Mouse (Mus musculus) c-Kit-positive CD71-positive TER-119-negative erythroid progenitor cells, embryonic 14.5 days (primary cell): ENCODE measurements around the gene Riox2.

Source experiments
- DNase-seq: peaks from one replicate; pipeline ENCODE4 v3.0.0-alpha.2; 2013; ENCODE audit warnings: low read depth

The Riox2 gene

DNA sequence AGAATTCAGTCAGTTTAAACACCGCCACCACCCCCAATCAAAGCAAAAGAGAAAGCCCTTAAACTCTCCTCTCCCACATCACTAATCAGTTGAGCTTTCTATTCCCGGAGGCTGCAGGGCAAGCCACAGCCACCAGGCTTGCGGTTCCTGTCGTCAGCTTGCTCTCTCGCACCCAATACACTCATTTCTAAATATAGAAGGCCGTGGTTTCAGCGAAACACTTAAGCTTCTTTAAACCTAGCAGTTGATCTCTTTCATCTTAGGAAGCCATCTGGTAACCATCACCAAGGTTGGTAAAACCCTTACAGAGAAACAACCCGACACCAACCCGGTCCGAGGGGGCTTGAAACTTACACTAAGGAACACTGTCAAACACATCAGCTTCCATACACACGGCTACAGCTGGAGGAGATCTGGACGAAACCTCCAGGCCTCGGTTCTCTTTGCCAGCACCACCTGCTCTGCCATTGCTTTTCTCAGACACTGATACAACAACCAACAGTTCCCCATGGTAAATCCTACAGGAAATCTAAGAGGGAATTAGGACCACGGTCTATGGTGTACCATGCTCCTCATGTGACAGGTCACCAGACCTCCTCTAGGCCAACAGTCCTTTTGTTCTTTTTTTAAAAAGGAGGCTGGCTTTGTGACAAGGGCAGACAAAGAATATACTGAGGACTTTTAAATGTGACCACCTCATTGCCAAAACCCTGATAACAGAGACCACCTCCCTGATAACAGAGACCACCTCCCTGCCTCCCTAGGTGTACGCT, 46.1 kb downstream of the Riox2 start:
- DNase-seq, result no peak

DNA sequence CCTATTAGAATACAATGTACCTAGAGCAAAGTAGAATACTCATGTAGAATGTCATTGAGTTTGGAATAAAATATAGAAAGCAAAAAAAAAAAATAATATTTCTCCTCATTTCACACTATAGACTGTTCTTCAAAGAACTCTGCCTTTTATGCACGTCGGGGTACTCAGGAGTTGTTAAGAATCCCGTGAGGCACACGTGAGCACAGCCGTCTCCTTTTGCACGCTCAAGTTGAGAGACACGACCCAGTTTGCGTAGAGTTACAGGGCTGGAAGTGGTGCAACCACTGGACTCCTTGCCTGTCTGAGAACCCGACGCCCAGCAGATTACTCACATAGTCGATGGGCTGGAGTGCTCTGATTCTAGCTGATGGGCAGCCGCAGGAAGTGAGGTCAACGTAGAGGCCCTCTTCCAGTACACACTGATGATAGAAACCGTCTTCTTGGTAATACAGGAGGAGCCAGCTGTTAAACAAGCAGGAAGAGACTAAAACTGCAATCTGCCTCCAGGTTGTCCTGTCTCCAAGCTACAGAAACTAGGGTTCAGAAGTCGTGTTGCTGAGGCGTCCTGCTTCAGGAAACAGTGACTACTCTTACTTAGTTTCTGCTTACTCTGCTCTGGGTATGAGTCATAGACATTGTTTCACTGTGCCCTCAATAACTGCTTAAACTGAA, 50.3 kb downstream of the Riox2 start:
- no peak for DNase-seq

DNA sequence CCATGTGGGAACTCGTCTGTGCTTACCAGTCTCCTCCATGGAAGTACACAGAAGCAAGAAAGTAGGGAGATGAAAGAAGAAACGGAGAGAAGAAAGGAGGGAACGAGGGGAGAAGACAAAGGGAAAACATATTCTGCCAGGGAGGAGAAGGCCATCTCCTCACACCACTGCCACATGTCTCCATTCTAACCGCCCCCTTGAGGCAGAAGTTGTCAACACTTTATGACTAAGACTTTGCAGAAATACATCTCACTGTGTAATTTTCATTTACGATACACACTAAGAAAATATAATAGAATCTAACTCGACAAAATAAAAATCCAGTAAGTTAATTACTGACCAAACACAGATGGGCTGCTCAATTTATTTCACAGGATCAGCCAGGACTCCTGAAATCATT, 55.4 kb downstream of the Riox2 start:
- no peak for DNase-seq

DNA sequence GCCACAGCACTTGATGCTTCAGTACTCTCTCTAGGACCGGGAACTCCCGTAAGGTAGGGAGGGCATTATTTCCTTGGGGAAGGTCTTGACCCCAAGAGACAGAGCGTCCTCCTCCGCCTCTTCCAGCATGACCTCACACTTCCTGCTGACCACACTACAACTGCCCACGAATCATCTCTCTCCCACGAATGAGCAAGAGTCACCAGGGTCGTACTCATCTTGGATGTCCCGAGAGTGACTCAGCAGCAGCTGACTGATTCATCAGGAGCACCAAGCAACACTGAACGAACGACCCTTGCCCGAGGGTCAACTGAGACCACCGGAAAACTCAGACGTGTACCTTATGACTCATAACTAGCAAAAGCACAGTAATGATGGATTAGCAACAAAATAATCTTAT, 58.0 kb downstream of the Riox2 start:
- no peak for DNase-seq

DNA sequence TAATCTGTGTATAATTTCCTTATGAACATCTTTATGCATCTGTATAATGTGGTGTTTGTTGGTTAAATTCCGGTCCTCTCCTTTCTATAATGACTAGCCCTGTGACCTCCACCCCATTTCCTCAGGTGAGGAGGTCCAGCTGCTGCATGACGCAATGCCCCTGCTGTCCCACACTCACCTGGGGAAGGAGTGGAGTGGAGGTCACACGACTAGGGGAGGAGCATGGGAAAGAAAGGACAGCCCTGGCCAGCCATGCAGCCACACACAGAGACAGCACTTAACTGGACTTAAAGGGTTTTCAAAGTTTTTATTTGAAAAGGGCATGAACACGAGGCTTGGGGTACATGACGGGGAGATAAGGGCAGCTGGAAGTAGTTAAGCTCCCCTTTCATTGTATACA, 59.7 kb downstream of the Riox2 start:
- no peak for DNase-seq

DNA sequence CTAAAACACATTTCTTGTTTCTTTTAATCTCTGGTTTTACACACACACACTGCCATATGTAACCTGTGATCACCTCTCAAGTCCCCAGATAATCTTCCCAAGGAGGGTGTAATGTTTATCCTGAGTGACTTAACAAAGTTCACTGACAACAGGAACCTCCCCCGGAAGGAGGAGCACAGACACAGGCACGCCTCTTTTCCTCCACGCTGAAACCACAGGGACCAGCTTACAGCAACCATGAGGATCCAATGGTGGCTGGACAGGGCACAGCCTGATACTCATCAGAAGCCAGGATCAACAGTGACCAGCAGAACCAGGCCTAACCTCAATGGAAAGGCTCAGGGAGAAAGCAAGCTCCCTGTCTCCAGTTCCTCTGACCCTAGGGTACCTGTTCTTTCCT, 61.0 kb downstream of the Riox2 start:
- no peak for DNase-seq

DNA sequence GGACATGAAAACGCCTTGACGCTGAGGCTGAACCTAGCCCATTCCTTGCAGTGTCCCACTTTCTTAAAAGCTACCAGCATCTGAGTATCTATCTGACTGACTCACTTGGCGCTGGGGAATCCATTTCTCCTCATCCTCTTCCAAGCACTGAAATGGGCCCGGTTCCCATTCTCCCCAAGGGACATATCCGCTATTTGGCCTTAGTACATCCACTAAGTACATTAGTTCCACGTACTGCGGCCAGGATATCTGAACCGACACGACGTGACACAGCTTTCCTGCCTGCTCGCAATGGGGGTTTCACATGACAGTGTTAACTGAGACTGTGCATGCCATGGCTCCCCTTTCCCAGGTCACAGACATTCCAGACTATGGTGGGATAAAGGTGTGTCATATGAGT, 62.8 kb downstream of the Riox2 start:
- no peak for DNase-seq

DNA sequence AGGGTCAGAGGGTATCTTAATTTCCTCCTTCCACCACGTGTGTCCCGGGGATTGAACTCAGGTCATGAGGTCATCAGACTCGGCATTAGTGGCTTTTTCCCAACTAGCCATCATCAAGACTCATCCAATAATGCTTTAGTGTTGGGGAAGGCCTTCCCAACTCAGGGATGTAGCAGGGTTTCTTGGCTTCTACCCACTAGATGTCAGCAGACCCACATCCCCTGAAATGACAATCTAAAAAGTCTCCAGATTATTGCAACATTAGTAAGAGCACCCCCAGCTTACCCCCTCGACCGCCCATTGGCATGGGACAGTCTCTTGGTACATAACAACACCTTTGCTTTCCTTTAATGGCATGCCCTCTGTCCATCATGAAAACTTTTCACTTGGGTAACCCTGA, 64.1 kb downstream of the Riox2 start:
- DNase-seq, result no peak

DNA sequence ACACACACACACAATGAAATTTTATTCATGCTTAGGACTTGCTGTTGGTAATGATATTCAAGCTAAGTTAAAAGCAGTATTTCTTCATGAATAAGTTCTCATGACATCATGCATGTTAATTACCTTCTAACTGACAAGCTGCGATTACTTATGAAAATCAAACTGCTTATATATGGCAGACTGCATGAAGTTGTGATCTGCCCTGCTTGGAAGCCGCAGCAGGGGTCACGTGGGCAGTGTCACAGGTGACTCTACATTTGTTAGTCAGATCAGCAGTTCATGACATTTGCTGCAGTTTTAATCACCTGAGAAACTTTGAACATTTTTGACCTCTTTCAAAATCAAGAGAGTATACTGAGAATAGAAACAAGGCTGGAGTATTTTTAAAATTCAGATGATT, 69.4 kb downstream of the Riox2 start:
- no peak for DNase-seq

DNA sequence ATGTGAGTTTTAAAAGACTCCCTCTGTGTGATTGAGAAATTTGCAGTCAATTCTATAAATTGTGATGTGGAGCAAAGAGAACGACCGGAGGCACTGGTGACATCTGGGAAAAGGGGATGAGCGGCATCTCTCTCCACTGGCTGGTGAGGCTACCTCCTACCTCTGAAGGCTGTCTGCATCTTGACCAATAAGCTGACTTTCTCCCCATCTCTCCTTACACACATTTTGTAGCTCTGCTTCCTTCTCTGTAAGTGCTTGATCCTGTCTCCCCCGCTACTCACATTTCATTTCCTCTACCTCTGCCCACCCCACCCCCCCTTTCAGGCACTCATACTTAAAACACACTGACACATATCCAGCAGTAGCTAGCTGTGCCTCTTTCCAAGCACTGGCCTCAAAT, 69.8 kb downstream of the Riox2 start:
- DNase-seq, result no peak
